Mouse (Mus musculus): ENCODE measurements around the gene Dscam.

DNA sequence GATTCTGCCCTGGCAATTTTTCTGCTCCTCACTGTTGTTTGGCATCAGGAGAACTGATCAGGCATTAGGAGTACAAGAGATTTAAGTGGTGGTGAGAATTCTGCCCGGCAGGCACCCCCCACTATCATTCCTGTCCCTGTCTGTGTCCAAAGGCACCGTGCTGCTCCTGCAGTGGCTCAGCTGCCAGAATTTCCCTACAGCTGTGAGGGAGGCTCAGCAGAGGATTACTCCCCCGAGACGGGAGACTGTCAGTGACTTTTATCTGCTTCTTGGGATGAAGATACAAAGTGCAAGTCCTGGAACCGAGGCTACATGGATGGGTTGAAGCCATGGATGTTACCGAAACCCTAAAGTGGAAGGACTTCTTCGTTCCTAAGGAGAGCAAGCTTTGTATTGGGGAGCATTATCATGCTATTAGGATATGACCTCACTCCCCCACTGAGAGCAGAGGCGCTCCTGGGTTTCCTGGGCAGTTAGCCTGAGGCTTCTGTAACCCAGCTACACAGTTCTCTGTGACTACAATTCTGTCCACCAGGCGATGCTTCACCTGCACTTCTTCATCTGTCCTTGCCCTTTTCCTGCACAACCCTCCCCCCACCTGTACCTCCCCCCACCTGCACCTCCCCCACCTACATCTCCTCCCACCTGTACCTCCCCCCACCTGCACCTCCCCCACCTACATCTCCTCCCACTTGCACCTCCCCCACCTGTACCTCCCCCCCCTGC is 412.8 kb downstream of the Dscam start:
- TF ChIP-seq CTCF (IDR thresholded peaks at IDR 0.05; ENCODE audit: low read depth, low read length) (no peak), POLR2A (IDR thresholded peaks at IDR 0.05; ENCODE audit: insufficient read depth, low read length) (no peak)
